Mouse (Mus musculus): ENCODE results near the gene Cfap99.

Gene Cfap99

DNA sequence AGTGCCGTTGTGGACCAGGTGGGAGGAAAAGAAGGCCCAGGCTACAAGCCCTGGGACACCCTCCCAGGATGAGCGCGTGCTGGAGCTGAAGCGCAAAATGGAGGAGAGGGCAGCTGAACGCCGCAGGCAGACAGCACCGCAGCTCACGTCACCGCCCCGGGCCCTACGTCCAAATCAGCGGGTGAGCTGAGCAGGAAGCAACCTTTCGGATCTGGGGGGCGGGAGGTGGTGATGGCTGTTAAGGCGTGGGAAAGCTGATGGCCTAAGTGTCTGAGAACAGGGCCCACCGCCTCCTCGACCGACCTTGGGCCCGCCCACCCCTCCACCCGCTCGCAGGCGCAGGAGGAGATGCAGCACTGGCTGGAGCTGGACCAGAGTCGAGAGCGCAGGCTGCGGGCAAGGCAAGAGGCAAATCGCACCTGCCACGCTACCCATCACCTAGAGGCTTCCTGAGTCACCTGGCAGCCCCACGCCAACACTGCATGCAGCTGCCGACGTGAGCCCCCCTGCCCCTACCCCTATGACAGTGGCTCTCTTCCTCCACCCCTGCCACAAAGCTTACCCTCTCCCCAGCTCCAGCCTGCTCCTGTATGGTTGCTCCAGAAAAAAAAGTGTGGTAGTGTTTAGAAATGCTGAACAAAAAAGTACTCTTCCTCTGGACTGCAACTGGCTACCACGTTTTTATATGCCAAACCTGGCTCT, 38.6 kb downstream of the Cfap99 start:
- CTCF ChIA-PET: no interaction called here

DNA sequence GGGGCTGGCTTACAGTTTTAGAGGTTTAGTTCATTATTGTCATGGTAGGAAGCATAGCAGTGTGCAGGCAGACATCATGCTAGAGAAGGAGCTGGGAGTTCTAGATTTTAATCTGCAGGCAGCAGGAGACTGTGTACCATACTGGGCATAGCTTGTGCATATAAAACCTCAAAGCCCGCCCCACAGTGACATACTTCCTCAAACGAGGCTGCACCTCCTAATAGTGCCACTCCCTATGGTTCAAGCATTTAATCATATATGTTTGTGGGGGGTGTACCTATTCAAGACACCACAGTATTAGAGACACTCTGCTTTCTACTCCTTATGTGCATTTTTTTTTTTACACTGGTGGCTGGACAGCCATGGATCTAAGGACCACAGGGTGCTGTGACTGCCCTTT, 41.7 kb downstream of the Cfap99 start:
- CTCF ChIA-PET: no interaction called here

DNA sequence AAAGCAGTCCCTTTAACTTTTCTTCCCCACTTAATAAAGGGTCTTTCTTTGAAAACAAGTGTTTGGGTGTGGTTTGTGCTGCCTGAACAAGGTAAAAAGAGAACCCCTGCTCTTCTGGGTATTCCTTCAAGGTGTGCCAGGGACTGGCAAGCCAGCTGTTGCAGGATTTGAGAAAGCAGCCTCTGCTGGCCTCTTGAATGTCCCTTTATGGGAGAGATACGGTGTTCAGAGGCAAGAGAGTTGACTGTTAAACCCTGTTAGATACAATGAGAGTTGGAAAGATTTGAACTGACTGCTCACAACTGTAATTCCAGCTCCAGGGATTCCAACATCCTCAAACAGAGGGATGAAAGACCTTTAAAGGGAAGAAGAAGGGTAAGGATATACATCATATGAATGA, 45.7 kb downstream of the Cfap99 start:
- CTCF ChIA-PET: no interaction called here

DNA sequence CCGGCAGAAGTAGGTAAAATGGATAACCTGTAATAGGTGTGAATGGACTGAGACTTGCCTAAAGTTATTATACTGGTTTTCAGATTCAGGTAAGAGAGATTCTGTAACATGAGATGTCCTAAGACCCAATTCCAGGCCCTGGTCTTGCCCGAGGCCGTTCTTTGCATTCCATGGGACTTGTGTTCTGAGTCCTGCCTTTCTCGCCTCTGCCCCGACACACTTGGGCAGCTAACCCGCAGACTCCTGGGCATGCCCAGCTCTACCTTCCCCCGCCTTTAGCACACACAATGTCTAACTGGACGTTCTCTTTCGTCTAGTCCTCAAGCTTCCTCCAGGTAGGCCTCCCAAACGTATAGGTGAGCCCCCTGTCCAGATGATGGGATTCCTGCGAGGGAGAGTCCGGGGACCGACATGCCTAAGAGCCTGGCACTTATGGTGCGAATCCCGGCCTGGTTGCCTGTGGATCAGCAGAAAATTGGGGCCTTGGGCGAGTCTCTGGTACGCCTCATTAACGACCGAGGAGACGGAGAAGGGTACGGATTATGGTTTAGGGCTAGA, 47.2 kb downstream of the Cfap99 start:
- CTCF ChIA-PET: no interaction called here

DNA sequence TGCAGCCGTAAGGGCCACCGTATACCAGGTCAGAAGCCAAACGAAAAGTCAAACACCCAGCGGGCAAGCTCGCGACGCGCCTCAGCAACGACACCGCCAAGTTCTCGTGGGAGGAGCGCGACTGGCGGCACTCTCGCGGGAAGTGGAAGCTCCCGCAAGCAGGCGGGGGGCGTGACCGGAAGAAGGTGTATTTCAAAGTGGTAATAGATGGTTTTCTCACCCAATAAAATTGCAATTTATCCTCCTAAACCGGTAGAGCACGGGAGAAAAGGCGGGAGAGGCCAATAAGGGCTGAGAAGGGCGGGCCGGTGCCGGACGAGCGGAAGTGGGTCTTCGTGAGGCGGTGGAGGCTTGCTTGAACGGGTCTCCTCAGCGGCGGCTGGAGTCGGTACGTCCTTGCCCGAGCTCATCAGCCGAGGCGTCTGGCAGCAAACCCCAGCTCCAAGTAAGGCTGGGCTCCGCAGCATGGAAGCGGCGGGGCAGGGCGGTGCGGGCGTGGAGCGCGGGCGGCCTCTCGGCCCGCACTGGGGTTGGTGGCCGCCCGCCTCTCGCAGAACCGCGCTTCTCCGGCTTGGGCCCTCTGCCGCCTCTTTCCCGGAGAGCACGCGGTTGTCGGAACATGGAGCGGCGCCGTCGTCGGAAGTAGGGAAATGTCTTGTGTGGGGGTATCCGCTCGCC, 47.8 kb downstream of the Cfap99 start, which contains the start of gene Rnf4:
Gene Rnf4, plus strand, starts transcription at position 193 of the 678 bp plus-strand sequence.
- CTCF ChIA-PET: no interaction called here

DNA sequence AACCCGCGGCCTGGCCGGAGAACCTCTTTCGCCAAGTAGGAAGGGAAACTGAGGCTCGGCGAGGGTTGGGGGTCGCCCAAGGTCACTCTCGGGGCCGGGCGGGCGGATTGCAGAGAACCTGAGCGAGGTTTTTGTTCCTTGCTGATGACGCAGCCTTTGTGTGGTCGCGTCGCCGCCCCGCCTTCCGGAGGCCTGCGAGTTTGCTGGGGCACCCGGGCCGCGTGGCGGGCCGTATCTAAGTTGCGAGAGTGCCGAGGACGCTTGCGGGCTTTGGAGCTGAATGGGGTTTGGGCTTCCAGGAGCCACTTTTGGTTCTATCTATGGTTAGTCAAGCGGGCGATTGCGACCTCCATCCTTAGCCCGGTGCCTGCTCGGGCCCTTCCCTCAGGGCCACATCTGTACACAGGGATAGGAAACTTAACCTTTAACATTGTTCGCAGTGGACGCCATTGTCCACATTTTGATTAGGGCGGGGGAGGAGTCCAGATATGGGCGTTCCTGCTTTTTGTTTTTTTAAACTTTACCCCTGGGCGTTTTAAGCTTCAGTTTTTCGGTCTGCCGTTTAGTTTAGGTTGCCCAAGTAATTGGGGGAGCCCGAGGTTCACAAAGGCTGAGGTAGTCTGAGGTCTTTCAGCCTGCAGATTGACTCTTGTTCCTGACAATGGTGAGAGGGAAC, 48.5 kb downstream of the Cfap99 start:
- CTCF ChIA-PET: interaction anchor here (0.6 kb wide), 1 partner anchor 35 kb away, joined by 3 read pairs; no protein-coding TSS in a partner anchor

DNA sequence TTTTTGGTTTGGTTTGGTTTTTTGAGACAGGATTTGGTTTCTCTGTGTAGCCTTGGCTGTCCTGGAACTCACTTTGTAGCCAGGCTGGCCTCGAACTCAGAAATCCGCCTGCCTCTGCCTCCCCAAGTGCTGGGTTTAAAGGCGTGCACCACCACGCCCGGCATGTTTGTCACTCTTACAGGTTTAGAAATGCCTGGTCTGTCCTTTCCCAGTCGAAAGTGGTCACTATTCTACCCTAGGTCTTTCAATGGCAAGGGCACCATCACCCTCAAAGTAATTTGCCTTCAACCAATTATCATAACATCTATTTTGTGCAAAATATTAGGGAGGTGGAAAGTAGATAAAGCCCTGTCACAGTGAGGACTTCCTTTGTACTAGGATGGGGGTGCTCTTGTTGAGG, 51.8 kb downstream of the Cfap99 start:
- CTCF ChIA-PET: no interaction called here

DNA sequence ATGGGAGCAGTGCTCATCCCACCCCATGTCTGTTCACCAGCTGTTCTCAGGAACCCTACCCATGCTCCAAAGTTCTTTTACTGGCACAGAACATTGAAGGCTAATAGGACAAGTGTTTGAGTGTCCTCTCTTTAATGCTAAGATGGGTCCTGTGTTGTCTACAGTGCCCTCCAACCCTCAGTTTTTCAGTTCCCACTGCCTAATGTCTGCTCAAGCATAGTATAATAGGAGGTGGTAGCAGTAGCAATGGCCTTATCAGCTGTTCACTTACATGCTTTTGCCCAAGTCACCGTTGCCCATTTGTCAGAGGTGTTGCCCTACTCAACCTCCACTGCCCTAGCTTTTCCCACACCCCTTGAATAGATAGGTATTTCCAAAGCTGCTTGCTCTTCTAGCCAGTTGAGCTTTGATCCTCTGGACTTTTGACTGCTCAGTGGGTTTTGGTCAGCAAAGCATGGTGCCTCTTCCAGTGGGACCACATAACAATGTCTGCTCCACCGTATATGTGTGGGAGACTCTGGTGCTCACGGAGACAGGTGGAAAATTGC, 63.8 kb downstream of the Cfap99 start:
- CTCF ChIA-PET: no interaction called here

DNA sequence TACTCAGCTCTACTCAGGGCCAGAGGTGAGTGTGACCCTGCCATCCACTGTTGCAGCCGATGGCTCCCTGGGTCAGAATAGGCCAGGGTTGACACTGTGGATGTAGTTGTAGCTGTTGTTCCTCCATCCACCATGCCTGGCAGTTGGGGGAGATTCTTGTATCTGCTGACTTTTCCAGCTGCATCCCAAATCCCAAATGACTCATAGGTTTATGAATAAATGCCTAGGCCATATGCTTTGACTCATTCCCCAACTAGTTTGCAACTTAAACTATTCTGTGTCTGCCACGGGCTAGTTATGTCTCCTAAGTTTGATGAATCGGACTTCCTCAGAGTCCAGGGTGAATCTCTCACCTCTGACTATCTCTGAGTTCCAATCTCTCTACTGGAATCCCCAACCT, 71.9 kb downstream of the Cfap99 start:
- CTCF ChIA-PET: no interaction called here

DNA sequence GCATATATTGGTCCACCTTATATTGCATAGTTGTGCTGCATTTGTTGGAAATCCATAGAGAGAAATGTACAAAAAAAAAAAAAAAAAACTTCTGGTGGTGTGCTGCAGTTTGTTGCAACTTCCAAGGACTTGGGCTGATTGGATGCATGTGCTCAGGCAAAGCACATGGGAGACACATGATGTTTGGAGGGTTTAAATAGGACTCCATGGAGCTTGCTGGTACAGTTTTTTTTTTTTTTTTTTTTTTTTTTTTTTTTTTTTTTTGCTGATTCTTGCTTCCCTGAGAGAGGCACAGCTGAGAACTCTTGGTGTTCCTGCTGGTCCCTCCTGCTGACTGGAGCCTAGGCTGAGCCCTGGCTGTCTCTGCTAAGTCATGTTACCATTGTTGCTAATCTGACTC, 74.7 kb downstream of the Cfap99 start:
- CTCF ChIA-PET: no interaction called here

DNA sequence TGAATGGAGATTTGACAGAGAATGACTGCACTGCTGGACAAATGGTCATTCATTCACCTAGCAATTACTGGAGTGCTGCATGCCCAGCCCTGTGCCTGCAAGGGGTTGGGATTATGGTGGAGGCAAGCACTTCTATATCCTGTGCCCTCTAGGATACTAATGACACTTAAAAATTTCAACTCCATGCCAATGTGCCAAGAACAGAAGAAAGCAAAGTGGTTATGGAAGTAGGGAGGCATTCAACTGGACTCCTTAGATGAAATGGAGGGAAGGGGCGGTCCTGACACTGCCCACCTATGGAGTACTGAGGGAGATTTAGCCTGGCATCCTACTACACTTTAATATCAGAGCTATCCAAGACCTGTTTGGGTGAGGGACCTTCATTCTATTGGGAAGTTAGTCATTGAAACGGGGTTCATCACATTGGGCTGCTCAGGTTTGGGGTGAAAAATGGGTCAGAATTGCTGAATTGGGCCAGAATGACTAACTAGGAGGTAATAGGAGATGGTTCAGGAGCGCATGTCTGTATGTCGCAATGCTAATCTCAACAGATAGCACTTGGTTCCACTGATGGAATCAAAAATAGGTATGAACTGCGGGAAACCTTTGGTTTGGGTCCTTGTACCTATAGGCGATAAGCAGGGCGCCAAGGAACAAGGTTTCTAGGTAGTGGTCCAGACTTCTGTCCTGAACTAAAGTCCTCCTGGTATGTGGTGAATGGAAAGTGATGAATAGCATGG, 80.3 kb downstream of the Cfap99 start:
- CTCF ChIA-PET: no interaction called here

DNA sequence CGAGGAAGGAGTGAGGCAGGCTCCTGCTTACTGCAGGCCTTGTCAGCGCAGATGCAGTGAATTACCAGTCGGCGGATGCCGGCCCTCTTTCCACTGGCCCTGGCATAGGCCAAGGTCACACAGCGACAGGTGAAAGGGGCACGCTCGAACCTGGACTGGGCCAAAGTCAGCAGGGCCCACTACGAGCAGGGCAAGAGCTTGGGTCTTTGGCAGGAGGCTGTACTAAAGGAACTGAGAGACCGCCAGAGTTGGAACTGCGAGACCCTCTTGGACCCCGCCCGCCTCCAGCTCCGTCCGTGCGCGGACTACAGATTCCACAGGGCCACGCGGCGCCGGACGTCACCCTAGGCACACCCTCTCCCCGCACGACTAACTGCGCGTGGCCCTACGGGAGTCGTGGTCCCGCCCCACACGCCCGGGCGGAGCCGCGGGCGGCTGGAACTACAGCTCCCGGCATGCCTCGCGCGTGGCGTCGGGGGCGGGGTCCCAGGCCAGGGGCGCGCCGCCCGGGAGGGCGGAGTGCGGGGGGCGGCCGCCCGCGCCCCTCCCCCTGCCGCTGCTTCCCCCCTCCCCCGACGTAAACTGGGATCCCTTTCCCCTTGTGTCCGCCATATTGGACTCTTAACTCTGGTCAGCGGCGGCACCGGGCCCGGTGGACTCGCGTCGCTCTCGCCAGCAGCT, 81.1 kb downstream of the Cfap99 start, which contains the start of gene Fam193a:
Gene Fam193a, plus strand, starts transcription at position 593 of the 681 bp plus-strand sequence.
- CTCF ChIA-PET: no interaction called here

DNA sequence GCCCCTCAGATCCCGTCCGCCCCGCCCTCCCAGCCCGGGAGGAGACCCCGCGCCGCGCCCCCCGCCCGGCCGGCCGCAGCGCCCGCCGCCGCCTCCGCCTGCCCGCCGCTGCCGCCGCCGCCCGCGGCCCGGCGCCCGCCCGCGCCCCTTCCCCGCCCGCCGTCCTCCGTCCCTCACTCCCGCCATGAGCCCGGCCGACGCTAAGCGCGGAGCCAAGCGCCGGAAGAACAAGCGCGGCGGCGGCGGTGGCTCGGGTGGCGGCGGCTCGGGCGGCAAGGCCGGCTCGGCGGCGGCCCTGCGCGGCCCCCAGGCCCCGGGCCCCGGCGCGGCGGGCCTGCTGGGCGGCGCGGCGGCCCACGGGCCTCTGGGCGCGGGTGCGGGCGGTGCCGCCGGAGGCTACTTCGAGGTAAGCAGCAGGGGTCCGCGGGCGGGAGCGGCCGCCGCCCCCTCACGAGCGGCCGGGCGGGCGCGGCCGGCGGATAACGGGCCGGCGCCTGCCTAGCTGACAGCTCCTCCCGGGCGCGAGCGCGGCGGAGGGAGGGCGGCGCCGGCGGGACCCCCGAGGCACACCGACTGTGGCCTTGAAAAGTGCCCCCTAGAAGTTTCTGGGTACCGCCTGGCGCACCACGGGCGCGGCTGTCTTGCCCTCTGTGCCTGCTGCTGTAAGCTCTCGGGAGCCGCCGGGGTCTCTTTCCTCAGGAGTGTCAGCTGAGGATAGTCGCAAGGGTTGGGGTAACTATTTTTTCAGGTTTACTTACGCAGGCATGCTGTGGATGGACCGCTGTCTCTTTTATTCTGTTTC, 81.8 kb downstream of the Cfap99 start:
- CTCF ChIA-PET: no interaction called here

DNA sequence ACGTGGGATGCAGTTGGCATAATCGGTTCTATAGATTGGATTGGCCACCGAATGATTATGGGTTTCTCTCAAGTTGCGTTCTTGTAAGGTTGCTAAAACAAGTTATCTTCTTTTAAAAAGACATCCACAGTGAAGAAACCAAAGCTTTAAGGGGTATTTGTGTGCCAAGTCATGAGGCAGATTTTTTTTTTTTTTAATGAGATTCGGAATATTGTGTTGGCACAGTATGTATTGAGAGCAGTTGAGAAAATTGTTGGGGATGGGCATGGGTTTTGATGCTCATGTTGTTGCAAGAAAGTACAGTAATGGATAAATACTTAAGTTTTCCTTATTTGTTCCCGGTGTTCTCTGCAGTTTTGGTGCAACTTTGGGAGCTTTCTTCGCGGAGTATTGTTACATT, 82.4 kb downstream of the Cfap99 start:
- CTCF ChIA-PET: interaction anchor here (0.7 kb wide), 1 partner anchor 203 kb away, joined by 4 read pairs; the partner anchor contains the start of gene Add1

DNA sequence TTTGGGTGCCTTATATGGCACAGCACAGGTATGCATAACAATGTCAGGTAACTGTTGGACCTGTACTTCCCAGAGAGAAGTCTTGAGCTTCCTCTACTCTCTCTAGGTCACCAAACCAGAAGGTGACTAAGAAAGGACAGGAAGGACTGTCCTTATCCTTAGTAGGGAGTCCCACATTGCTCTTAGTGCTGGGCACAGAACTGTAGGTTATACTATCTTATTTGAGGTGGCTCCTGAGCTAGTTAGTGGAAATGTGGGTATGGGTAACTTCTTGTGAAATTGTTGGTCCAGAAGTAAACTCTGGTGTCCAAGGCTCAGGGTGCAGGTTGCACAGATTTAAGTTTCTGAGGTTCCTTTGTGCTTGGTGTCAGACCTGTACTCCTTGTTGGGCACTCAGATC, 83.7 kb downstream of the Cfap99 start:
- CTCF ChIA-PET: interaction anchor here (0.7 to 0.8 kb wide), 2 partner anchors 35 to 1009 kb away, joined by 3 read pairs; no protein-coding TSS in a partner anchor

DNA sequence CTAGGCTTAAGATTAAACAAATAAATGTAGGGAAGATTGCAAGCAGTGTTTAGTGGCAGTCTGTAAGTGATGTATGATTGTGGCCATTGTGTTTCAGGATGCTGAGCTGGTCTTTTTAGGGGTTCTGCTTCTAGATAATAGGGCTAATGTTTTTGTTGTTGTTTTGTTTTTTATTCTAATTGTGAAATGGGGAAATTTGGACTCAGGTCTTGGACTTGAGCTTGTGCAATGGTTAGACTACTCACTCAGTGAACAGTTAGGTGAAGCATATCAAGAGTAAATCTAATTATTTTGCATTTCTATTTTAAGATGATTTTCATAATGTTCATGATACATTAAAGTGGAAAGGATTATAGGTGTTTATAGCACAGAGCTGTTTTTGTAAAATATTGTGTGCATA, 84.1 kb downstream of the Cfap99 start:
- CTCF ChIA-PET: interaction anchor here (0.7 kb wide), 1 partner anchor 1010 kb away, joined by 3 read pairs; no protein-coding TSS in a partner anchor

Measured in spleen, embryonic (tissue).